Mouse (Mus musculus) bone marrow, adult 2 months (tissue): ENCODE results near the gene Sp8.

ENCODE experiments used
- CTCF ChIP-seq: fragments of 200-500 bp; IDR thresholded peaks from 2 replicates; pipeline ENCODE4 v1.5.1; 2011; ENCODE audit warnings: low read length, control low read depth; ENCODE audit not compliant: control insufficient read depth, insufficient read depth
- POLR2A ChIP-seq: fragments of 200-500 bp; IDR thresholded peaks from 2 replicates; pipeline ENCODE4 v1.6.1; 2011; ENCODE audit warnings: low read depth, mild to moderate bottlenecking, control low read depth, low read length, borderline replicate concordance; ENCODE audit not compliant: control insufficient read depth

DNA sequence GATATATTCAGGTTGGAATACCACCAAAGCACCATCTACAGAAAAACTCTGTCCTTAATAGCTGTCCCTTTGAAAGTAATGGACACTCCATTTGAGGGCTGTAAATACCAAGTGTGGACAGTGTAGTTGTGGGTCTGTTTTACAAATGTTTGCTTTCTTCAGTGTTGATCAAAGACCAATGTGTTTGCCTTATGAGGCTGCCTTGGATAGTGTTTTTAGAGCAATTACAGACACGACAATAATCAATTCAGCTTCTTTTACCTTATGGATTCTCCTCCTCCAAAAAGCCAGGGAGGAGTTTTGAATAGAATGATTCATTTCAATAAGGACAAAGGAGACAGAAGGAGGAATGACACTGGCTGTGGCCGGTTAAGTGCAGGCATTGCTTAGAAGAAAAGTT lies 7.9 kb upstream of the Sp8 start:
- TF ChIP-seq CTCF (no peak), POLR2A (no peak)
